Mouse (Mus musculus): ENCODE data around the gene Aqr. TPM values are rescaled to one million over a fixed set of nuclear protein-coding genes. Genes with fewer than 3 reads are reported as not detected.

Aqr gene
- polyA plus RNA-seq, 1 experiment from 2014 or later: 45.4 TPM

Small RNA genes within 50 kb of the gene (microRNA-seq; reads per million reads assigned to microRNA genes)
- gene Mir7002: not detected

Other genes starting within 250 kb of the Aqr start
- 5.7 and 7.2 TPM in 2 replicates for gene Gjd2, start 173.4 kb downstream of the Aqr start, polyA plus RNA-seq (2014; fragmentation: Nextera tagmentation; extraction: Ambion mirVana)
- gene Actc1, start 133.5 kb downstream of the Aqr start, polyA plus RNA-seq (2014; fragmentation: Nextera tagmentation; extraction: Ambion mirVana): 5.4 and 10.0 TPM in 2 replicates
- gene Zfp770, start 14.4 kb upstream of the Aqr start, polyA plus RNA-seq (2014; fragmentation: Nextera tagmentation; extraction: Ambion mirVana): 6.7 and 10.4 TPM in 2 replicates

Data from neural tube, embryonic 14.5 days (tissue).